Mouse (Mus musculus): ENCODE results near the gene Tars. TPM values are rescaled to one million over a fixed set of nuclear protein-coding genes. Genes with fewer than 3 reads are reported as not detected.

The Tars gene
- polyA plus RNA-seq, 1 experiment from 2014 or later = 55.3 TPM

DNA sequence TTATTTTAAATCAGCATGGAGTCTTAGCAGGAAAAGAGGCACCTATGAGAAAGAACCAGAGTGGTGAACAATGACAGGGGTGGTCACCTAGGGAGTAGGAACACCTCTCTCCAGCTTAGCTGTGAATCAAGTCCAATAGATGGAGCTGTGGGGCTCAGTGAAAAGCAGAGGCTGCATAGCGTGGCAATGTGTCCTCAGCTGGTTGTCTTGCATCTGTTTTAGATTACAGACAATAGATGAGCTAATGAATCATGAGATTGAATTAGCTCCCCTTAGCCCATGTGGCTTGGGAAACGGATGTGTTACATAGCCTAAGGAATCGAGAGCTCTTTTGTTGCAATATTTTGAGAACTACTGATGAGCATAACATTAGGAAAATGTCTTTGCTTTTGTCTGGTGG is 43.6 kb downstream of the Tars start:
- H3K4me2 ChIP-seq = no peak overlapping the region
- H3K4me1 ChIP-seq = no peaks in the 10 kb centered on the region
- no peak overlapping the region for H3K9ac ChIP-seq
- H3K36me3 ChIP-seq (ENCODE audit: poor library complexity, severe bottlenecking) = no peaks in the 10 kb centered on the region
- no peaks in the 10 kb centered on the region for H3K27me3 ChIP-seq
- H3K9me3 ChIP-seq (replicated peaks) = no peaks in the 10 kb centered on the region
- WGBS = 62% methylated on average over 3 of the region's 3 CpGs
- H3K27ac ChIP-seq = no peak overlapping the region
- ATAC-seq = no peak
- H3K4me3 ChIP-seq = no peak overlapping the region

DNA sequence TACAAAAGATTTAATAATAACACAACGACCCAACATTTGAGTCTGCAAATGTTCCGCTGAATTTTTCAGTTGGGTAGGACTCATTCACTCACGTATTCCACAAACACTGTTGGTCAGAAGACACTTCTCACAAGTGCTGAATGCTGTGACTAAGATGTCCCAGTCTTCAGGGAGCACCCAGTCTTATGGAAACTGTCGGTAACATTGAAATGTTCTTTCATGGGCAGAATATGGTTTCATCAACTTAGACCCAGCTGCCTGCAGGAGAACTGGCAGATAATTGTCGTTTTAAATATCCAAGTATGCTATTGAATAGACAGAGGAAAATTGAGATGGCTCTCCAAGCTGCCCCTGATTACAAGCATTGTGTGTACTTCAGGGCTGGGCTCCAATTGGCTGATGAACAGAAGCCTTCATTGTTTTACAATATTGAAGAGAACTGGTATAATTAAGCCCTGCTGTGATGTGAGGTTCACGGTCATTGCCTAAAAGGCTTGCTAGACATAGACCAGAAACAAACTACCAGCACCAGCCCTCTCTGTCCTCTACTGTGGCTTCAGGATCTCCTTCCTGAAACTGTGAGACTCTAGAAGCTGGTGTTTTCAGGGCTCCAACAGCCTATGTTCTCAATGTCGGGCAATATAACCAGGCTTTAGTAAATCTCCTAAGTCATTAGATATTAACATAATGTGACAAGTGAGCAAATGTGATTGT is 59.8 kb downstream of the Tars start:
- peak; percentile 94 for ATAC-seq
- no peak overlapping the region for H3K9ac ChIP-seq
- H3K9me3 ChIP-seq (replicated peaks) = no peaks in the 10 kb centered on the region
- H3K27ac ChIP-seq = no peak overlapping the region
- no peaks in the 10 kb centered on the region for H3K27me3 ChIP-seq
- no peaks in the 10 kb centered on the region for H3K36me3 ChIP-seq (ENCODE audit: poor library complexity, severe bottlenecking)
- H3K4me3 ChIP-seq = no peak overlapping the region
- H3K4me1 ChIP-seq = peaks cover 4% of the 10 kb centered on the region
- H3K4me2 ChIP-seq = no peak overlapping the region
- WGBS = 60% methylated on average over 7 of the region's 7 CpGs

All from forebrain, embryonic 13.5 days (tissue).